Mouse (Mus musculus): ENCODE measurements around the gene Sult2b1.

The Sult2b1 gene

GRCm38 (mm10) chr7:45739820-45740219, 44.6 kb downstream of the Sult2b1 start:
- no peaks in the 10 kb centered on the region for H3K36me3 ChIP-seq (ENCODE audit: insufficient read depth, low read length)
- TF ChIP-seq POU5F1 (IDR thresholded peaks at IDR 0.05; ENCODE audit: borderline replicate concordance, low read length) (no peak), NANOG (IDR thresholded peaks at IDR 0.05; ENCODE audit: borderline replicate concordance, low read length) (no peak), CTCF (conservative IDR thresholded peaks at IDR 0.05; ENCODE audit: low read length) (no peak)
- peaks cover 24% of the 10 kb centered on the region for H3K4me1 ChIP-seq (replicated peaks; ENCODE audit: low read depth, low read length)
- no peaks in the 10 kb centered on the region for H3K9me3 ChIP-seq (ENCODE audit: low read length)
- no peak overlapping the region for H3K4me3 ChIP-seq (replicated peaks; ENCODE audit: low read length)
- no peaks in the 10 kb centered on the region for H3K27me3 ChIP-seq (ENCODE audit: insufficient read depth, low read length)

GRCm38 (mm10) chr7:45739162-45739763, 45.2 kb downstream of the Sult2b1 start:
- TF ChIP-seq CTCF (conservative IDR thresholded peaks at IDR 0.05; ENCODE audit: low read length): peak; percentile 20; the same call in 1 of the 2 replicates
- no peak for TF ChIP-seq POU5F1 (IDR thresholded peaks at IDR 0.05; ENCODE audit: borderline replicate concordance, low read length)
- no peaks in the 10 kb centered on the region for H3K27me3 ChIP-seq (ENCODE audit: insufficient read depth, low read length)
- H3K36me3 ChIP-seq (ENCODE audit: insufficient read depth, low read length): no peaks in the 10 kb centered on the region
- peaks cover 26% of the 10 kb centered on the region for H3K4me1 ChIP-seq (replicated peaks; ENCODE audit: low read depth, low read length)
- H3K9me3 ChIP-seq (ENCODE audit: low read length): no peaks in the 10 kb centered on the region
- no peak overlapping the region for H3K4me3 ChIP-seq (replicated peaks; ENCODE audit: low read length)

GRCm38 (mm10) chr7:45733477-45733876, 51.0 kb downstream of the Sult2b1 start:
- Histone ChIP-seq H3K4me1 (replicated peaks; ENCODE audit: low read depth, low read length) (peaks cover 55% of the 10 kb centered on the region), H3K27me3 (ENCODE audit: insufficient read depth, low read length) (no peaks in the 10 kb centered on the region), H3K9me3 (ENCODE audit: low read length) (no peaks in the 10 kb centered on the region), H3K36me3 (ENCODE audit: insufficient read depth, low read length) (peaks cover 12% of the 10 kb centered on the region), H3K4me3 (replicated peaks; ENCODE audit: low read length) (no peak overlapping the region)
- TF ChIP-seq POU5F1 (IDR thresholded peaks at IDR 0.05; ENCODE audit: borderline replicate concordance, low read length): no peak
- TF ChIP-seq CTCF (conservative IDR thresholded peaks at IDR 0.05; ENCODE audit: low read length): no peak
- TF ChIP-seq NANOG (IDR thresholded peaks at IDR 0.05; ENCODE audit: borderline replicate concordance, low read length): no peak

- peaks cover 57% of the 10 kb centered on the region for H3K4me1 ChIP-seq (replicated peaks; ENCODE audit: low read depth, low read length)
- H3K27me3 ChIP-seq (ENCODE audit: insufficient read depth, low read length): no peaks in the 10 kb centered on the region
- no peak overlapping the region for H3K4me3 ChIP-seq (replicated peaks; ENCODE audit: low read length)
- TF ChIP-seq POU5F1 (IDR thresholded peaks at IDR 0.05; ENCODE audit: borderline replicate concordance, low read length): no peak
- TF ChIP-seq CTCF (conservative IDR thresholded peaks at IDR 0.05; ENCODE audit: low read length): peak; percentile 76
- H3K9me3 ChIP-seq (ENCODE audit: low read length): no peaks in the 10 kb centered on the region
- peaks cover 26% of the 10 kb centered on the region for H3K36me3 ChIP-seq (ENCODE audit: insufficient read depth, low read length)
These were observed 53.6 kb downstream of the Sult2b1 start for GRCm38 (mm10) chr7:45730727-45731431.

GRCm38 (mm10) chr7:45727625-45728024, 56.8 kb downstream of the Sult2b1 start:
- Histone ChIP-seq H3K4me3 (replicated peaks; ENCODE audit: low read length) (no peak overlapping the region), H3K36me3 (ENCODE audit: insufficient read depth, low read length) (peaks cover 51% of the 10 kb centered on the region), H3K9me3 (ENCODE audit: low read length) (no peaks in the 10 kb centered on the region), H3K27me3 (ENCODE audit: insufficient read depth, low read length) (no peaks in the 10 kb centered on the region), H3K4me1 (replicated peaks; ENCODE audit: low read depth, low read length) (peaks cover 65% of the 10 kb centered on the region)
- TF ChIP-seq CTCF (conservative IDR thresholded peaks at IDR 0.05; ENCODE audit: low read length) (no peak), POU5F1 (IDR thresholded peaks at IDR 0.05; ENCODE audit: borderline replicate concordance, low read length) (no peak), NANOG (IDR thresholded peaks at IDR 0.05; ENCODE audit: borderline replicate concordance, low read length) (no peak)

- H3K36me3 ChIP-seq (ENCODE audit: insufficient read depth, low read length): peaks cover 63% of the 10 kb centered on the region
- peaks cover 68% of the 10 kb centered on the region for H3K4me1 ChIP-seq (replicated peaks; ENCODE audit: low read depth, low read length)
- H3K4me3 ChIP-seq (replicated peaks; ENCODE audit: low read length): no peak overlapping the region
- TF ChIP-seq POU5F1 (IDR thresholded peaks at IDR 0.05; ENCODE audit: borderline replicate concordance, low read length) (no peak), CTCF (conservative IDR thresholded peaks at IDR 0.05; ENCODE audit: low read length) (no peak), NANOG (IDR thresholded peaks at IDR 0.05; ENCODE audit: borderline replicate concordance, low read length) (no peak)
- no peaks in the 10 kb centered on the region for H3K9me3 ChIP-seq (ENCODE audit: low read length)
- H3K27me3 ChIP-seq (ENCODE audit: insufficient read depth, low read length): no peaks in the 10 kb centered on the region
These were observed 58.0 kb downstream of the Sult2b1 start for GRCm38 (mm10) chr7:45726419-45726818.

- Histone ChIP-seq H3K36me3 (ENCODE audit: insufficient read depth, low read length) (peaks cover 70% of the 10 kb centered on the region), H3K9me3 (ENCODE audit: low read length) (no peaks in the 10 kb centered on the region), H3K4me1 (replicated peaks; ENCODE audit: low read depth, low read length) (peaks cover 68% of the 10 kb centered on the region), H3K27me3 (ENCODE audit: insufficient read depth, low read length) (no peaks in the 10 kb centered on the region), H3K4me3 (replicated peaks; ENCODE audit: low read length) (no peak within 1 kb of the TSS)
- TF ChIP-seq NANOG (IDR thresholded peaks at IDR 0.05; ENCODE audit: borderline replicate concordance, low read length): no peak
- TF ChIP-seq POU5F1 (IDR thresholded peaks at IDR 0.05; ENCODE audit: borderline replicate concordance, low read length): no peak
- no peak for TF ChIP-seq CTCF (conservative IDR thresholded peaks at IDR 0.05; ENCODE audit: low read length)
These were observed 58.8 kb downstream of the Sult2b1 start, which contains the start of gene Spaca4 for GRCm38 (mm10) chr7:45725713-45726112. Spaca4 (minus strand) TSS chr7:45725813.

- Histone ChIP-seq H3K4me3 (replicated peaks; ENCODE audit: low read length) (no peak overlapping the region), H3K36me3 (ENCODE audit: insufficient read depth, low read length) (peaks cover 76% of the 10 kb centered on the region), H3K4me1 (replicated peaks; ENCODE audit: low read depth, low read length) (peaks cover 67% of the 10 kb centered on the region), H3K9me3 (ENCODE audit: low read length) (no peaks in the 10 kb centered on the region), H3K27me3 (ENCODE audit: insufficient read depth, low read length) (no peaks in the 10 kb centered on the region)
- TF ChIP-seq POU5F1 (IDR thresholded peaks at IDR 0.05; ENCODE audit: borderline replicate concordance, low read length) (no peak), NANOG (IDR thresholded peaks at IDR 0.05; ENCODE audit: borderline replicate concordance, low read length) (no peak), CTCF (conservative IDR thresholded peaks at IDR 0.05; ENCODE audit: low read length) (no peak)
These were observed 59.3 kb downstream of the Sult2b1 start for GRCm38 (mm10) chr7:45725151-45725550.

All from E14TG2a.4 (cell line).